Mouse (Mus musculus): ENCODE results near the gene Ywhag. TPM values are rescaled to one million over a fixed set of nuclear protein-coding genes. Genes with fewer than 3 reads are reported as not detected.

Ywhag gene
- polyA plus RNA-seq, 1 experiment from 2014 or later = 202 TPM

GRCm38 (mm10) chr5:135903551-135904151, 30.8 kb downstream of the Ywhag start:
- peak; percentile 93 for ATAC-seq (replicated peaks; ENCODE audit: extremely low read depth, insufficient read depth, low FRiP score)
- H3K27me3 ChIP-seq (ENCODE audit: control insufficient read depth, insufficient read depth, low read length) = no peaks in the 10 kb centered on the region
- no peaks in the 10 kb centered on the region for H3K9me3 ChIP-seq (replicated peaks; ENCODE audit: control insufficient read depth, low read length)
- H3K36me3 ChIP-seq (ENCODE audit: control insufficient read depth, insufficient read depth) = no peaks in the 10 kb centered on the region; the same call in 1 of the 2 replicates
- peak overlapping the region; percentile 73 for H3K27ac ChIP-seq (ENCODE audit: low read length)
- peak overlapping the region; percentile 53 for H3K4me3 ChIP-seq (ENCODE audit: low read length)
- 2% methylated on average over 30 of the region's 30 CpGs for WGBS
- H3K4me2 ChIP-seq (ENCODE audit: low read depth, low read length) = peak overlapping the region; percentile 77
- H3K4me1 ChIP-seq (ENCODE audit: control insufficient read depth, insufficient read depth, low read length) = peaks cover 16% of the 10 kb centered on the region
- peak overlapping the region; percentile 67 for H3K9ac ChIP-seq (ENCODE audit: low read length)

DNA sequence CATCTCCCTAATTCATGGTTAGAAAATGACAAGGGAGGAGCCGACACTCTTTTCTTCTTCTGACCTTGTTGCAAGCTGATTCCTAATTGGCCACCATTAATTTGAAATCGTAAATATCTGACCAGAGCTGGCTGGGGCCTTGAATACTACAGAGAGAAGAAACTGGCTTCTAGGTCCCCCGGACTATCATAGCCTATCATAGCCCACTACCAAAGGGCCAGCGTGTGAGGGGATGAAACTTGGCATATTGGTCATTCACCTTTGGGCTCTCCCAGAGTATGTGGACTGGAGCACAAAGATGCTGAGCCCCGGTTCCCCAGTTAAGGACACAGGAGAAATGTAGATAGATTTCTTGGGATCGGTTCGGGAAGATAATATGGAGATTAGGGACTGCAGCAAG, 31.4 kb downstream of the Ywhag start:
- Histone ChIP-seq H3K4me3 (ENCODE audit: low read length) (peak overlapping the region; percentile 53), H3K4me2 (ENCODE audit: low read depth, low read length) (peak overlapping the region; percentile 77), H3K27me3 (ENCODE audit: control insufficient read depth, insufficient read depth, low read length) (no peaks in the 10 kb centered on the region), H3K9ac (ENCODE audit: low read length) (peak overlapping the region; percentile 67), H3K4me1 (ENCODE audit: control insufficient read depth, insufficient read depth, low read length) (peaks cover 14% of the 10 kb centered on the region), H3K27ac (ENCODE audit: low read length) (peak overlapping the region; percentile 54), H3K36me3 (ENCODE audit: control insufficient read depth, insufficient read depth) (no peaks in the 10 kb centered on the region; the same call in 1 of the 2 replicates), H3K9me3 (replicated peaks; ENCODE audit: control insufficient read depth, low read length) (no peaks in the 10 kb centered on the region)
- ATAC-seq (replicated peaks; ENCODE audit: extremely low read depth, insufficient read depth, low FRiP score) = no peak
- 29% methylated on average over 7 of the region's 7 CpGs for WGBS

GRCm38 (mm10) chr5:135901354-135902095, 32.9 kb downstream of the Ywhag start:
- Histone ChIP-seq H3K27ac (ENCODE audit: low read length) (no peak overlapping the region), H3K4me2 (ENCODE audit: low read depth, low read length) (no peak overlapping the region), H3K9ac (ENCODE audit: low read length) (no peak overlapping the region), H3K4me1 (ENCODE audit: control insufficient read depth, insufficient read depth, low read length) (peaks cover 10% of the 10 kb centered on the region), H3K4me3 (ENCODE audit: low read length) (no peak overlapping the region), H3K36me3 (ENCODE audit: control insufficient read depth, insufficient read depth) (no peaks in the 10 kb centered on the region), H3K9me3 (replicated peaks; ENCODE audit: control insufficient read depth, low read length) (no peaks in the 10 kb centered on the region), H3K27me3 (ENCODE audit: control insufficient read depth, insufficient read depth, low read length) (no peaks in the 10 kb centered on the region)
- 65% methylated on average over 6 of the region's 6 CpGs for WGBS
- ATAC-seq (replicated peaks; ENCODE audit: extremely low read depth, insufficient read depth, low FRiP score) = no peak

DNA sequence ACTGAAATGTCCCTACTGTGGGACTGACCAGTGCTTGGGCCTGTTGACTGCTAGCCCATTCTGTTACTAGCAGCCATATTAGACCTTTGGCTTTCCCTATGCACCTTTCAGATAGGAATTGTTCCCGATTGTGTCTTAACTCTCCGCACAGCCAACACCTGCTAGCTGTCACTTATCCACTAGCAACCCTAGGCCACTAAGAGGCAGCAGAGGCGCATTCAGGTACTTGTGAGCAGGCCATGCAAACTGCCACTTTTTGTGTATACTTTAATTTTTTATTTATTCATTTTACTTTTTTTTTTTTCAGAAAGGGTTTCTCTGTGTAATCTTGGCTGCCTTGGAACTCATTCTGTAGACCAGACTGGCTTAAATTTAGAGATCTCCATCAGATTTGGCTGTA, 33.7 kb downstream of the Ywhag start:
- H3K9me3 ChIP-seq (replicated peaks; ENCODE audit: control insufficient read depth, low read length) = no peaks in the 10 kb centered on the region
- H3K27me3 ChIP-seq (ENCODE audit: control insufficient read depth, insufficient read depth, low read length) = no peaks in the 10 kb centered on the region
- no peak overlapping the region for H3K9ac ChIP-seq (ENCODE audit: low read length)
- no peak overlapping the region for H3K27ac ChIP-seq (ENCODE audit: low read length)
- H3K4me3 ChIP-seq (ENCODE audit: low read length) = no peak overlapping the region
- H3K4me2 ChIP-seq (ENCODE audit: low read depth, low read length) = no peak overlapping the region
- 78% methylated on average over 3 of the region's 3 CpGs for WGBS
- ATAC-seq (replicated peaks; ENCODE audit: extremely low read depth, insufficient read depth, low FRiP score) = no peak
- H3K36me3 ChIP-seq (ENCODE audit: control insufficient read depth, insufficient read depth) = no peaks in the 10 kb centered on the region
- peaks cover 2% of the 10 kb centered on the region for H3K4me1 ChIP-seq (ENCODE audit: control insufficient read depth, insufficient read depth, low read length)

DNA sequence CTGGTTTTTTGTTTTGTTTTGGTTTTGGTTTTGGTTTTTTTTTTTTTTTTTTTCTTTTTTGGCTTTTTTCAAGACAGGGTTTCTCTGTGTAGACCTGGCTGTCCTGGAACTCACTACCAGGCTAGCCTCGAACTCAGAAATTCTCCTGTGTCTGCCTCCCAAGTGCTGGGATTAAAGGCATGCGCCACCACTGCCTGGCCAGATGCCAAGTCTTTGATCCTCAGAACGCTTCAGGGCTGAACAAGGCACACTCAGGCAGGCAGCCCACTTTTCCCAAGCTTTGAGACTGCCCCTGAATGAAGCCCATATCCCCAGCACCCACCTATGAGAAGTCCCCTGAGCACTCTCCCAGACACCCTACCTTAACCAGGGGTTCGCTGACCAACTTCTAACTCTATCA, 34.6 kb downstream of the Ywhag start:
- Histone ChIP-seq H3K9ac (ENCODE audit: low read length) (no peak overlapping the region), H3K4me3 (ENCODE audit: low read length) (no peak overlapping the region), H3K27ac (ENCODE audit: low read length) (no peak overlapping the region)

DNA sequence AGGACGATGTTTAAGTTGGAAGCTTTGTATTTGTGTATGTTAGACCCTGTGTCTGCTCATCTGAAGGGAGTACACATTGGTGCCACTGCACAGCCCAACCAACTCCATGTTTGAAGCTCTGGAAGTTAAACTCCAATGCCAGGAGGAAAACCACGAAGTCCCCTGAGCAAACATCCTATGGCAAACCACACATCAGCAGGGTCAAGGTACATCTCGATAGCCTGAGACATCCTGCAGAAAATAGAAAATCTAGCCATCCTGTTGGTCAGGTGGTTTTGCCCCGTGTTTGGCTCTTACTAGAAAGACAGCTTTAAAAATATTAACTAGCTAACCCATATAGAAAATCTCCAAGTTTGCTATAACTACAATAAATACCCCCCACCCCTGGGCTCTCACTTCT, 35.4 kb downstream of the Ywhag start:
- H3K4me3 ChIP-seq (ENCODE audit: low read length) = no peak overlapping the region
- no peak for ATAC-seq (replicated peaks; ENCODE audit: extremely low read depth, insufficient read depth, low FRiP score)
- 66% methylated on average over 4 of the region's 4 CpGs for WGBS

More for the DNA sequence above, 34.6 kb downstream of the Ywhag start:
- no peaks in the 10 kb centered on the region for H3K9me3 ChIP-seq (replicated peaks; ENCODE audit: control insufficient read depth, low read length)
- H3K27me3 ChIP-seq (ENCODE audit: control insufficient read depth, insufficient read depth, low read length) = no peaks in the 10 kb centered on the region
- no peak for ATAC-seq (replicated peaks; ENCODE audit: extremely low read depth, insufficient read depth, low FRiP score)
- peaks cover 3% of the 10 kb centered on the region for H3K4me1 ChIP-seq (ENCODE audit: control insufficient read depth, insufficient read depth, low read length)
- 44% methylated on average over 4 of the region's 4 CpGs for WGBS
- H3K4me2 ChIP-seq (ENCODE audit: low read depth, low read length) = no peak overlapping the region
- no peaks in the 10 kb centered on the region for H3K36me3 ChIP-seq (ENCODE audit: control insufficient read depth, insufficient read depth)

DNA sequence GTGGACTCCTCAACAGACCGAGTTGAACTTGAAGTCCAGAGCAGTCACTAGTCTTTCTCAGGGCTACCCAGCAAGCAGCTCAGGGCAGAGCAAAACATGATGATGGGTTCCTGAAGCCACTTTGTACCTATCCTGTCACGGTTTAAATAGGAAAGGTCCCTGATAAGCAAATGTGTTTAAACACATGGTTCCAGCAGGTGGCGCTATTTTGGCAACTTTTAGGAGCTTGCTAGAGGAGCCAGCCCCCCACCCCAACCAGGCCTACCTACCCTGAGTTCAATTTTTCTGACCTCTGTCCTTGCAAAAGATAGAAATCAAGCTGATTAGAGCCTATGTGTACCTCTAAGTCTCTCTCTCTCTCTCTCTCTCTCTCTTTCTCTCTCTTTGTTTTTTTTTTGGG, 36.4 kb downstream of the Ywhag start:
- no peak overlapping the region for H3K9ac ChIP-seq (ENCODE audit: low read length)
- peaks cover 6% of the 10 kb centered on the region for H3K4me1 ChIP-seq (ENCODE audit: control insufficient read depth, insufficient read depth, low read length)
- no peak overlapping the region for H3K4me2 ChIP-seq (ENCODE audit: low read depth, low read length)
- no peak for ATAC-seq (replicated peaks; ENCODE audit: extremely low read depth, insufficient read depth, low FRiP score)
- 15% methylated on average over 3 of the region's 3 CpGs for WGBS
- no peaks in the 10 kb centered on the region for H3K9me3 ChIP-seq (replicated peaks; ENCODE audit: control insufficient read depth, low read length)
- no peaks in the 10 kb centered on the region for H3K27me3 ChIP-seq (ENCODE audit: control insufficient read depth, insufficient read depth, low read length)
- no peak overlapping the region for H3K27ac ChIP-seq (ENCODE audit: low read length)
- H3K4me3 ChIP-seq (ENCODE audit: low read length) = no peak overlapping the region
- no peaks in the 10 kb centered on the region for H3K36me3 ChIP-seq (ENCODE audit: control insufficient read depth, insufficient read depth)

More for the DNA sequence above, 35.4 kb downstream of the Ywhag start:
- Histone ChIP-seq H3K36me3 (ENCODE audit: control insufficient read depth, insufficient read depth) (no peaks in the 10 kb centered on the region), H3K27me3 (ENCODE audit: control insufficient read depth, insufficient read depth, low read length) (no peaks in the 10 kb centered on the region), H3K9me3 (replicated peaks; ENCODE audit: control insufficient read depth, low read length) (no peaks in the 10 kb centered on the region), H3K9ac (ENCODE audit: low read length) (no peak overlapping the region), H3K4me1 (ENCODE audit: control insufficient read depth, insufficient read depth, low read length) (peaks cover 6% of the 10 kb centered on the region), H3K27ac (ENCODE audit: low read length) (no peak overlapping the region), H3K4me2 (ENCODE audit: low read depth, low read length) (no peak overlapping the region)

DNA sequence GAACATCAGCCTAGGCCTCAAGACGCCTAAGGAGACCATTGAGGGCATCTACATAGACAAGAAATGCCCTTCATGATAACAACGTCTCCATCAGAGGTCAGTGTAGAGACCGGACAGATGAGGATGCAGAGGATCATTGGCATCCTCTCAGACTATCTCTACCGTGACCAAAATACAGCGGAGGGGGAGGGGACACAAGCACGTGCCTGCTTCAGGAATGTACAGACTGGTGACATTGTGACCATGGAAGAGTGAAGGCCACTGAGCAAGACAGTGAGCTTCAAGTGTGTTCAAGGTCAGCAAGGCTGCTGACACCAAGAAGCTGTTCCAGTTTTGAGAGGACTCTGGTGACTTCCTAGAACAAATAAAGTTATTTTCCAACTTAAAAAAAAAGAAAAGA, 39.5 kb downstream of the Ywhag start:
- no peak for ATAC-seq (replicated peaks; ENCODE audit: extremely low read depth, insufficient read depth, low FRiP score)
- H3K4me3 ChIP-seq (ENCODE audit: low read length) = no peak overlapping the region
- no peak overlapping the region for H3K4me2 ChIP-seq (ENCODE audit: low read depth, low read length)
- no peaks in the 10 kb centered on the region for H3K36me3 ChIP-seq (ENCODE audit: control insufficient read depth, insufficient read depth)
- 48% methylated on average over 6 of the region's 6 CpGs for WGBS
- H3K9me3 ChIP-seq (replicated peaks; ENCODE audit: control insufficient read depth, low read length) = no peaks in the 10 kb centered on the region
- no peak overlapping the region for H3K9ac ChIP-seq (ENCODE audit: low read length)
- H3K4me1 ChIP-seq (ENCODE audit: control insufficient read depth, insufficient read depth, low read length) = peaks cover 6% of the 10 kb centered on the region
- H3K27ac ChIP-seq (ENCODE audit: low read length) = peak overlapping the region; percentile 37; the same call in 1 of the 2 replicates
- H3K27me3 ChIP-seq (ENCODE audit: control insufficient read depth, insufficient read depth, low read length) = no peaks in the 10 kb centered on the region

DNA sequence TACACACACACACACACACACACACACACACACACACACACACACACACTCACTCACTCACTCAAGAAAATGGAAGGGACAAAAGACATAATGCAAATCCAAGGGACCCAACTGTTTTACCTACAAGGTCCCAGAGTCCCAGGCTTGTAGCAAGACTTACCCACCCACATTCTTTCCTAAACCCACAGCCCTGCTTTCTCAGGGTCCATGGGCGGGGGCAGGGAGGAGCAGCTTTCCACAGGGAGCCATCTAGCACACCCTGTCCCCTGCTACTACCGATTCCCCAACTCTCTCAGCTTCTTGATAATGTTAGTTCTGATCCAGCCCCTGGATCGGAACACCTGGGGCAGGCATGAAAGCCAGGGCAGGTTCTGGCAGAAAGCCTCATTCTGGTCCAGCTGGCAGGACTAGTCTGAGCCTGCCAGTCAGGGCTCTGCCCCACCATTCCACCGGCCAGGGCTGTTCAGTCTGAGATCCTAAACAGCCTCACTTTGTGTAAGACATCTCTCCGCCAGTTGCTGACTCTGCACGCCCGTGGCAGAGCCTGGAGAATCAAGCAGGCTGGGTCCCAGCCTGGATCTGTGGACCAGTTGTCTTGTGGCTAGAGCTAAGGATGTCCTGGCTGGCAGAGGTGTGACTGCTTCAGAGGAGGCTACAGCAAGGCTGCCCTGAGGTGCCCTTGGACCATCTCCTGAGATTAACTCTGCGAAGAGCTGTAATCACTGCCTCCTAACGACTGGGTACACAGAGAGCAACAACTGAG, 41.6 kb downstream of the Ywhag start:
- no peak overlapping the region for H3K9ac ChIP-seq (ENCODE audit: low read length)
- WGBS = 42% methylated on average over 9 of the region's 9 CpGs
- H3K9me3 ChIP-seq (replicated peaks; ENCODE audit: control insufficient read depth, low read length) = no peaks in the 10 kb centered on the region
- no peak overlapping the region for H3K4me2 ChIP-seq (ENCODE audit: low read depth, low read length)
- H3K36me3 ChIP-seq (ENCODE audit: control insufficient read depth, insufficient read depth) = no peaks in the 10 kb centered on the region
- peaks cover 6% of the 10 kb centered on the region for H3K4me1 ChIP-seq (ENCODE audit: control insufficient read depth, insufficient read depth, low read length)
- H3K27ac ChIP-seq (ENCODE audit: low read length) = no peak overlapping the region
- no peak overlapping the region for H3K4me3 ChIP-seq (ENCODE audit: low read length)
- ATAC-seq (replicated peaks; ENCODE audit: extremely low read depth, insufficient read depth, low FRiP score) = no peak
- H3K27me3 ChIP-seq (ENCODE audit: control insufficient read depth, insufficient read depth, low read length) = no peaks in the 10 kb centered on the region
